Mouse (Mus musculus): Measurements from ENCODE around the gene Rpl9-ps6.

Rpl9-ps6 gene

DNA sequence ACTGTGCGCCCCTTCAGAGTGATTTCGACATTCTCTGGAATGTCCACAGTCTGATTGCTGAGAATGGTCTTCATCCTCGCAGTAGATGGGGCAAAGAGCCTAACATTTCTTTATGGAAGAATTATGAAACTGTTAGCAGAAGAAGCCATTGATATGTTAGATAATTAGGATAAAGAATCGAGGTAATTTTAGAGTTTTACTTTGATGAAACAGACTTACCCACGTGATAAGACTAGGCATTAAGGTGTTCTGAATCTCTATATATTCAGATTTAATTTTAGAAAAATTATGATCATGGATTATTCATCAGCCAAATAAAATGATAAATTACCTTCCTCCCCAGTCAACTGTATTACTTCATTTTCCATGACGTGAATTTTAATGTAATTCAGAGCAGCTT lies at the start of gene Rpl9-ps6:
Gene Rpl9-ps6 (minus strand): TSS at position 101 of the 400 bp plus-strand sequence.
- DNase-seq (ENCODE audit: low read depth, low spot score): no peak

DNA sequence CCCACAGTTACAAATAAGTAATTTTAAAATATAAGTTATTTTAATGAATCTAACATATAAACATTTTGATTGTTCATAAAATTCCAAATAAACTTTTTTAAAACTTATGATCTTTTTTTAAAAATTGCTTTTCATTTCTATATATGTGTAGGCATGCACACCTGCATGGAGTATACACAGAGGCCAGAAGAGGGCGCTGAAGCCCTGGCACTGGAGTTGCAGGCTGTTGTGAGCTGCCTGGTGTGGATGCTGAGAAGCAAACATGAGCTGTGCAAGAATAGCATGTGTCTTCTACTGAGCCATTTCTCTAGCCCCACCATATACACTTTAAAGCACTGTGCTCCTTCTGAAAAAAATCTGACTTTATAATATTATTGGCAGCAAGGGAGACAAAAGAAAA lies 46.1 kb upstream of the Rpl9-ps6 start:
- peak; percentile 44 for DNase-seq (ENCODE audit: low read depth, low spot score)

DNA sequence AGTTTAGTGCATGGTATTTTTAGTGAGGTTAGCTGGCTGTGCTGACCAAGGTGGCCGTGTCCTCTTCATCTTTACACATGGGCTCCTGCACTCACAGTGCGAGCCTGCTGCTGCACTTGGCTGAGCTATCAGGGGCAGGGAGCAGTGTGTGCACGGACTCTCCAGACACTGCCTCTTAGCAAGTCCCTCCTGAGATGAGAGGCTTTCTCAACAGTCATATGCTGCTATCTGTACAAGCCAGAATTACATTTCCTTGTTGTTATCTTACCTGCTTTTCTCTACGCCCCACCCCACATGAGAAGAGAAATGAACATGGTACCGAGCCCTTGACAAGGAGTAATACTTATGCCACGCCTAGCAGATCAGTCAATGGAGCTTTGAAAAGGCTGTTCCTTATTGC lies 44.6 kb upstream of the Rpl9-ps6 start:
- DNase-seq (ENCODE audit: low read depth, low spot score): no peak

DNA sequence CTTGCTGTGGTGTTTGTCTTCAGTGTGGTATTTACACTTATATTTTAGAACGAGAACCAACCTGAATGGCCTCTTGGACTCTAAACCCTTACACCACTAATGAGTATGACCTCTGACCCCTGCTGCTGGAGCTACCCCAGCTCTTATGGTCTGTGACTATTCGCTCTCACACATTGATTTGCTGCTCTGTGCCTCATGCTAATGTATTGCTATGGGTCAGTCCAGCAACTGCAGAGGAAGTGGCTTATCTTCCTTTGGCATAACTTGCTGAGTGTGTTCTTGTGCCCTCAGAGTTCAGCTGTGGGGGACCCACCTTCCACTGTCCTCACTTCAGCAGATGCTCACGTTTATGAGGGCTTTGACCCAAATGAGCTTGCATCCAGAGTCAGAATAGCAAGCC lies 43.9 kb upstream of the Rpl9-ps6 start:
- no peak for DNase-seq (ENCODE audit: low read depth, low spot score)

DNA sequence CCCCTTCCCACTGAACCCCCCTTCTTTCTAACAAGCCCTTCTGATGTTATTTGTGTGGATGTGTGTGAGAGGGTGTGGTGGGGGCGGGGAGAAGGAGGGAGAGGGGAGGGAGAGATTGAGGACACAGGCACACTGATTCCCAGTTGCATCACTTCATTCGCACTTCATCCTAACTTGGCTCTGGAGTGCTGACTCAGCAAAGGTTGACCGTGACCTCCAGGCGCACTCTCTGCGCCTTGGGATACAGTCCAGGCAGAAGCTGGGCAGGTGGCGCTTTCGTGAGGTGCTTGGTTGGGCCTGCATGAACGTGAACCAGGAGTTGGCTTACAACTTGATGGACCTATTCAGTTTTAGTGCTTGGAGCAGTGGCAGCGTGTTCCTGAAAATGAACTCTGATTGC lies 41.1 kb upstream of the Rpl9-ps6 start:
- no peak for DNase-seq (ENCODE audit: low read depth, low spot score)

DNA sequence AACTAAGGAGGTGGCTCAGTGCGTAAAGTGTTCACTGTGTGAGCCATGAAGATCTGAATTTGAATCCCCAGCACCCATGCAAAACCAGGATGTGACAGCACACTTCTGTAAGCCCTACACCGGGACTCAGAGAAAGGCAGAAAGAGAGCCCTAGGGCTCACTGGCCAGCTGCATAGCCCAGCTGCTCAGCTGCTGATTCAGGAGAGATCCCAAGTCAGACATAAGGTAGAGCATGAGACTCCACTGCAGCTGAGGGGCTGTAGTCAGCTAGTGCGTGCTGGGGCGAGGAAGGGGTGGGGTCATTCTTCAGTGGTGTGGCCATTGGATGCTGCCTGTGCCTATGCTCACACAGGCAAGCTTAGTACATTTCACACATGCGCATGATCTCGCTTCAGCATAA lies 40.7 kb upstream of the Rpl9-ps6 start:
- DNase-seq (ENCODE audit: low read depth, low spot score): no peak

DNA sequence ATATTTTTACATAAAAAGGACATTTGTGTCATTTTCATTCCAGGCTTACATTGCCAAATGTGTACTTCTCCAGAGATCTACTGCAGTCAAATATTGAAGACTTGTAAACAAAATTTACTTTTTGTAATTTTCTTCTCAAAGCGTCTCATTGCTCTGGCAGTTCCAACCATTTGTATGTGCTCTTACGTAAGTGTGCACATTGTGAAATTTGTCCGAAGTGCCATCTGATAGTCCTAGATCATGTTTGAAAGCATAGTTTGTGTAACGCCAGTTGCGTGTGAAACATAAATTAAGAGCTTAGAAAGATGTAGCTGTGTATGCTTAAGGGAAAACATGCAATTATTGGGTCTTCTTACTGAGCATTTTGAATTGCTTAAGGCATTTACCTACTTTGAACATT lies 40.1 kb upstream of the Rpl9-ps6 start:
- no peak for DNase-seq (ENCODE audit: low read depth, low spot score)

DNA sequence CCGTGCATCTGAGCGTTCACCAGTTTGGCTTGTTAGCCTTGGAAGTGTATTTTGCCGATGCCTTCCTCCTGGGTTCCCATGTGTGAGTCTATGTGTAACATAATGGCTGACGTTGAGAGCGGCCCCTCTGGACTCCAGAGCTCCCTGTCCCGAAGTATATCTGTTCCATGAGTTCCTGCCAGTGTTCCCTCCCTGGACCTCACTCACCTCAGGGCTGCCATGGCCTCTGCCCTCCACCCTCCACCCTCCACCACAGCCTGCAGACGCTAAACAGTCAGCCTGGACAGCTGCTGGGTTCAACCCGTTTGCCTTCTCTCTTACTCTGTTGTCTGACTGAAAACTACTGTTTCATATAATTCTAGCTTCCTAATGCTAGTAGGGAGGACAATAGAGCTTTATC lies 39.7 kb upstream of the Rpl9-ps6 start:
- no peak for DNase-seq (ENCODE audit: low read depth, low spot score)

DNA sequence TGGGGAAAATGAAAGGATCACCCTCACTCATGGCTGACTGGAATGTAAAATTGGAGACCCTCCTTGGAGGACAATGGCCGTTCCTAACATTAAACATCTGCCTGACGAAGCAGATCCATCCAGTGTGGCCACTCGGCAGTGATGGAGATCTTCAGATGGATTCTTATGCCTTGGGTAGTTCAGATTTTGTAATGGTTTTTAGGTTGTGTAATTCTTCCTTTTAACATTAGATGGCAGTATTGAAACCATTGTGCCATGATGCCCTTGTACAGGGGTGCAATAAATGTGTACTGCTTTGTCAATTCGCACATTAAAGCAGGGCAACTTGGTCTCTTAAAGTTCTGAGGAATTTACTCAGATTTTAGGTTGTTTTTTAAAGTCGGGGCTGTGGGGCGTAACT lies 35.0 kb upstream of the Rpl9-ps6 start:
- DNase-seq (ENCODE audit: low read depth, low spot score): peak; percentile 52

DNA sequence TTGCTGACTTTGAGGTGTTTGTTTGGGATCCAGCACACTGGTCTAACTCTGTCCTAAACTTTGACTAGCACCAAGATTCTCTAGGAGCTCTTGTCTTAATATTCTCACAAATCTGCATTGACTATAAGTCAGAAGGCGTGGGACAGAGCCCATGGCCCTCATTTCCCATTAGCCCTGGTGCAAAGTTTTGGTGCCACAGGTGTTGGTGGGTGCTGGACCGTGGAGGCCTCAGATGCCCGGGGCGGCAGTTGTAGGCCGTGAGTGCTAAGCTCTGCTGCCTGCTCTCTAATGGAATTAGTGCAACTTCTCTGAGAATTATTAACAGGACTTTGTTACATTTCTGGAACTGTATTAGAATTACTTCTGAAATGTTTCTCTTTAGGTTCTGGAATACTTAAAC lies 31.6 kb upstream of the Rpl9-ps6 start:
- DNase-seq (ENCODE audit: low read depth, low spot score): no peak

DNA sequence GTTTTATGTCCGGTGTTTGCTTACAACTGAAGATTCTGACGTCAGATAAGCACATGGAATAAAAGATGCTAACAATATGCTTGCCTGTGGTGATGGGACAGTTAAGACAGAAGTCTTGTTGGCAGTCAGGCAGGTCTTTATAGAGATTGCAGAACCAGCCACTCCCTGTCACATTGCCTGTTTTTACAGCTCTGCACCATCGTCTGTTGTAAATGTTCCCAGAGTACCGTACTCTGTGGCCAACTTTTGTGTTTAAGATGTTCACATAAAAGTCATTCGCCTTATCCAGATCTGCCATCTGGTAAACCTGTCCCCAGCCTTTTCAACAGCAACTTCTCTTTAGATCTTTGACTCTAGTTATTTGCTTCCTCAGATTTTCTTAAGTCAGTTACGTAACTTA lies 31.0 kb upstream of the Rpl9-ps6 start:
- DNase-seq (ENCODE audit: low read depth, low spot score): no peak

DNA sequence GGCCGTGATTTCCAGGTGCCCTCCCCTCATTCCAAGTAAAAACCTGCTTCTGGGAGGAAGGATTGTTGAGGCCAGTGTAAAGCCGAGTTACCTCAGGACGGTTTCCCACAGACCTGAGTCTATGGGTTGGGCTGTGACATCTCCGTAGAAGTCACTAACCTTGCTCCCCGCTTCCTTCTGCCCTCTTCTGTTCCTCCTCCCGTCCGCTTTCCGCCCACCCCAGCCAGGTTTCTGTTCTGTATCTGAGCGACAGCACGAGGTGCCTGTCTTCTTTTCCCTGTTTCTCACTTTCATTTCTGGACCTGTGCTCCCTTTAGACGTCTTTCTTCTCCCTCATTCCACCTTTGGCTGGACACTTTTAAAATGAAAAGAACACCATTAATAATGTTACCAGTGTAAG lies 28.7 kb upstream of the Rpl9-ps6 start:
- no peak for DNase-seq (ENCODE audit: low read depth, low spot score)

DNA sequence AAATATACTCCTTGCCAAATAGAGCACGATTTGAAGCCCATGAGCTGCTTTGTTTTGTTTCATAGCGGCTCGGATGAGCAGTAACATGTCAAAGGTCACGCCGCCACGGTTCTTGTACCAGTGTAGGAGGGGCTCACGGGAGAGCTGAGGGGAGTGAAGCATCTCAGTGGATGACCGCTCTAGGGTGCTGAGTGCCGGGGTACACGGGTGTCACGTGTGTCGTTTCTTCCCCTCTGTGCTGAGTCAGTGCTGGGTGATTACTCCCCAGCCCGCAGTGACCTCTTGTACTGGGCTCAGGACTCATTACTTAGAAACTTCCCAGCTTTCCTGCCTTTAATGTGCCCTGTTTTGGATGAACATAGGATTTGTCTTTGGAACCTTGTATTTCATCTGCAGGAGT lies 28.2 kb upstream of the Rpl9-ps6 start:
- no peak for DNase-seq (ENCODE audit: low read depth, low spot score)

DNA sequence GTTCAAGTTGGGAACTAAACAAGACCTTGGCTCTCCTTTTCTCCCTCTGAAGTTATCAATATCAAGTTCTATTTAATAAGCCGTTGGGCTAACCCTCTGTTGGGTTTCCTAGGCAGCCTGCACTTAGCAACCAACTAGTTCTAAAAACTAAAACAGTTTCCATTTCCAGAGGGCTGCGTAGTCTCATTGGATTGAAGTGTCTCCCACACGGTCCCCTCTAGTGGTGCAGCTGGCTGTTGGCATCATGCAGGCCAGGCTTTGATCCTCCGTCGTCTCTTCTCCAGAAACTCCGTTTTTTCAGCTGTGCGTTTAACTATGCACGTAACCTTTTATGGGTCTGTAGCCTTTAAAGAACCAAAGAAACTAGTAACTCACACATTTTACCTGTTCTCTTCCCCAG lies 27.1 kb upstream of the Rpl9-ps6 start:
- no peak for DNase-seq (ENCODE audit: low read depth, low spot score)

DNA sequence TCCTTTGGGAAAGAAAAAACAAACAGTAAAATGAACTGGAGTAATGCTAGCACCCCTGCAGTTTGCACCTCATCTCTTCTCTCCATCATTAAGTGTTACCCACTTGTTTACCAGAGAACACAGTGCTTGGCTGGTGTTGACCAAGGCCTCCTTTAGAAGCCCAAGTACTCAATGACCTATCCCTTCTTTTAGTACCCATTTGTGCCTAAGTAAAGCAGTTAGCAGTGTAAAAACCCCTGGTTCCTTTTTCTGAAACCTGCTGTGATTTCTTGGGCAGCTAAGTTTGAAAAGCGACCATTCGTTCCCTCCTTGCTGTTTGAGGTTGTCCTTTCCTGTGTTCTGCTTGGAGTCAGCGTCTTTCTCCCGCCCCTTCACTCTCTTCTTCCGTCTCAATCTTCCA lies 26.6 kb upstream of the Rpl9-ps6 start:
- no peak for DNase-seq (ENCODE audit: low read depth, low spot score)

DNA sequence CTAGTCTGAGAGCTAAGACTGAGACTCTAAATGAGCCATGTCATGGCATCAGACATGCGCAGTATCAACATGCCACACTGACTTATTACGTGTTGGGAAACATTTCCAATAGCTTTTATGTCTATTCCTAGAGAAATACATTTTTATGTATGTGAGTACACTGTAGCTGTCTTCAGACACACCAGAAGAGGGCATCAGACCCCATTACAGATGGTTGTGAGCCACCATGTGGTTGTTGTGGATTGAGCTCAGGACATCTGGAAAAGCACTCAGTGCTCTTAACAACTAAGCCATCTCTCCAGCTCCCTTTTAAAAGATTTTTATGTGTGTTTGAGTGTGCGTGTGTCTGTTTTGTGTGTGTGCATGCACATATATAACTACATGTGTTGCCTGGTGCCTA lies 26.0 kb upstream of the Rpl9-ps6 start:
- DNase-seq (ENCODE audit: low read depth, low spot score): no peak

DNA sequence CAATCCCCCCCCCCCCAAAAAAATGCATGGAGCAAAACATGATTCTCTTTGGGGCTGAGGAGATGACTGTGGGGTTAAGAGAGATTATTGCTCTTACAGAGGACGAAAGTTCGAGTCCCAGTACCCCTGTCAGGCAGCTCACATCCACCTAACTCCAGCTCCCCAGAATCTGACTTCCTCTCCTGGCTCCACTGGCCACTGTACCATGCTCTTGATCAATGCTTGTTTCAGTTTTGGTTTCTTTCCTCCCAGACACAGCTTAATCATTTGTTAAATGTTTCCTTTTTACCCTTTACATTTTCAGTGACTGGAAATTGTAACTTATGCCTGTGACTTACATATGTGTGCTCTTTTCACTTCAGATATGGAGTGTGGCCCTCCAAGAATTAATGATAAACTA lies 24.6 kb upstream of the Rpl9-ps6 start:
- DNase-seq (ENCODE audit: low read depth, low spot score): peak; percentile 46

DNA sequence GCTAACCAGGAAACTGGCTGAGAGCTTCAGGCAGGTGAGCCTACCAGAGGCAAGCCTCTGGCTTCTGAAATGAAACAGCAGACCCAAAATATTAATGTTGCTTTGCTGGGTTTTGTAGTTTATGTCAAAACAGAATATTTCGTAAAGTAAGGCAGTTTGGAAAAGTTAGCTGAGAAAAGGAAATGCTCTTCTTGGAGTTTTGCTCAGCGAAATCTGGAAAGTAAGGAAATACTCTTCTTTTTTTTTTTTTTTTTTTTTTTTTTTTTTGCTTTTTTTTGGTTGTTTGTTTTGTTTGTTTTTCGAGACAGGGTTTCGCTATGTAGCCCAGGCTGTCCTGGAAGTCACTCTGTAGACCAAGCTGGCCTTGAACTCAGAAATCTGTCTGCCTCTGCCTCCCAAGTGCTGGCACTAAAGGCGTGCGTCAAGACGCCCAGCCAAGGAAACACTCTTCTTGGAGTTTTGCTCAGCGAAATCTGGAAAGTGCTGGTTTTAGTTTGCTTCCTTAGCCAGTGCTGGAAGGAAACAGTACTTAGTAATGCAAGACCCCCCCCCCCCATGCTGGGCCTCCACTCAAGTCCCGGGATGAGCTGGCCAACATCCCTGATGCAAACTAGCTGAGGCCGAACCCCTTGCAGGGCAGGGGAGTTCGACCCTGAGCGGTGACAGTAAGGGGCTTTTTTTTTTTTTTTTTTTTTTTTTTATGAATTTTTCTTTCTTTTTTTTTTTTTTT lies 23.0 kb upstream of the Rpl9-ps6 start:
- peak; percentile 12 for DNase-seq (ENCODE audit: low read depth, low spot score)

DNA sequence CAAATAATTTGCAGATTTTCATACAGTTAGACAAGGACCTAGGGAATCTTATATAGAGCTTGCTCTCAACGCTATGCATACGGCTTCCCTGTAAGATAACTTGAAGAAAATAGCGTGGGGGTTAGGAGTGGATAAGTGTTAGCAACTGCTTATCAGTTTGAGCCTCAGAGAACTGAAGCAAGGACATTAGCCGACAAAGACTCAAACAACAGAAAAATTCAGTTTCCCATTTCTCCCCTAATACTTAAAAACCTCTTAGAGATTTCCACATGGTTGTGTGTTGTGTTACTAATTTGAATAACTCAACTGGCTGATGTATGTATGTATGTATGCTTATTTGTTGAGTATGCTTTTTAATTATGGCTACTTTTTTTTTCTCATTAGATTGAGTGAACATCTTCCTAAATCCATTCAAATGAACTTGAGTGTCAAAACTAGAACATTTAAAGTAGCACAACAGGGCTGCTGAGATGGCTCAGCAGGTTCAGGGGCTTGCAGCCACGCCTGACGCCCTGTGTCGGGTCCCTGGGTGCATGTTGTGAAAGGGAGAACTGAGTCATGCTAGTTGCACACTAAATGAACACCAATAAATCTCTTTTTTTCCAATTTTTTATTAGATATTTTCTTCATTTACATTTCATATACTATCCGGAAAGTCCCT lies 21.3 kb upstream of the Rpl9-ps6 start:
- peak; percentile 55 for DNase-seq (ENCODE audit: low read depth, low spot score)

DNA sequence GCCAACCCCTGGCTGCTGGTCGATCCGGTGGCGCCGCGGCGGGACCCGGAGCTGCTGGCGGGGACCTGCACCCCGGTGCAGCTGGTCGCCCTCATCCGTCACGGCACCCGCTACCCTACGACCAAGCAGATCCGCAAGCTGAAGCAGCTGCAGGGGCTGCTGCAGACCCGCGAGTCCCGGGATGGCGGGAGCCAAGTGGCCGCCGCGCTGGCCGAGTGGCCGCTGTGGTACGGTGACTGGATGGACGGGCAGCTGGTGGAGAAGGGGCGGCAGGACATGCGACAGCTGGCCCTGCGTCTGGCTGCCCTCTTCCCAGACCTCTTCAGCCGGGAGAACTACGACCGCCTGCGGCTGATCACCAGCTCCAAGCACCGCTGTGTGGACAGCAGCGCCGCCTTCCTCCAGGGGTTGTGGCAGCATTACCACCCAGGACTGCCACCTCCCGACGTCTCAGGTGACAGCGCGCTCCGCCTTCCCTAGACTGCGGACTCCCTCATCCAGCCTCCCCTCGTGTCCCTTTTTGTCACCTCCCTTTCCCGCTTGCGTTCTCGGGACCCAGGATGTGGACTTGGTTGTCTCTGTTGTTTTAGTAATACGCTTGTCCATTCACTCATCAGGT lies 19.8 kb upstream of the Rpl9-ps6 start:
- DNase-seq (ENCODE audit: low read depth, low spot score): peak; percentile 76

DNA sequence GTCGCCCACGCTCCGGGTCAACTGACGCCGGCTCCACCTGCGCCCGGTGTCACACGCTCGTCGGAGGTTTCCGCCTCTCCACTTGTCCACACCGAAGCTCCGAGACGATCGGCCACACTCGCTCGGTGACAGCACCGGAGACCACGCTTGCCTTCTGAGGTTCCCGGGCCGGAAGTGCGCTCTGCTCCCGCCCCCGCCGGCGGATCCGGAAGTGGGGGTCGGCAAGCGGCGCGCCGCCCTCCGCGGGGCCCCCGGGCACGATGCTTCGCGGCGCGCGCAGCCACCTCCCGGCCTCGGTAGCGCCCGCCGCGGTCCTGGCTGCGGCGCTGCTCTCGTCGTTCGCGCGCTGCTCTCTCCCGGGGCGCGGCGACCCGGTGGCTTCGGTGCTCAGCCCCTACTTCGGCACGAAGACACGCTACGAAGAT lies 19.3 kb upstream of the Rpl9-ps6 start, which contains the start of gene Minpp1:
Gene Minpp1 (plus strand): TSS at position 89 of the 425 bp plus-strand sequence.
- DNase-seq (ENCODE audit: low read depth, low spot score): peak; percentile 90

DNA sequence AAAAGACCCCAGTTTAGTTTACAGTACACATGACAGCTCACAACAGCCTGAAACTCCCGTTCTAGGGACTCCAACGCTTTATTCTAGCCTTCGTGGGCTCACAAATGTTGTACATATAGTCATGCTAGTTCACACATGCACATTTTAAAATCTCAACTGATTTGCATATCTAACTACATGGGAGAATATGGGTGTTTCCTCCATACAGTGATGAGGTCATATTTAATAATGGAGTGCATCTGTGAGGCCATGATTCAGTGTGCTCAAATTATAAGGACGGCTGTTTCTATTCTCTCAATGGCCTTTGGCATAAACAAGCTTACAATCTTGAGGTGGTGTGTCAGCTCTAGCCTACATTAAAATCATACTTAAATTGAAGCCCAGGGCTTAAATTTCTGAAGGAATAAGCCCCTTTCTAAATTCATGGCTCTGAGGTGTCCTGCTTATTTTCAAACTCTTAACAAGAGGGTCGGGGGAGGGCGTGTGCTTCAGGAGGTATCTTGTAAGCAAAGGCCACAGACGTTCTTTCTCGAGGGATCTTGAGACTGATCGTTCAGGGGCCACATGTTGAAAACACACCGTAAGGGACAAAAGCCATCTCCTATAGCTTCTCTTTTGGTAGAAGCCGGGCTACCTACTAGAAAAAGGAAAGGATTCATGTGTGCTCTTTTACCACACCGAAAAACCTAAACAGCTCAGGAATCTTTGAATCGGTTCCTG lies 18.7 kb upstream of the Rpl9-ps6 start:
- no peak for DNase-seq (ENCODE audit: low read depth, low spot score)
